Mouse (Mus musculus): ENCODE measurements at regions not wholly inside any gene's neighbourhood (a gene's known extent, or its start where the extent isn't known, plus 50 kb on each side); places are given as distances from the start of the nearest gene placed in this dataset.

DNA sequence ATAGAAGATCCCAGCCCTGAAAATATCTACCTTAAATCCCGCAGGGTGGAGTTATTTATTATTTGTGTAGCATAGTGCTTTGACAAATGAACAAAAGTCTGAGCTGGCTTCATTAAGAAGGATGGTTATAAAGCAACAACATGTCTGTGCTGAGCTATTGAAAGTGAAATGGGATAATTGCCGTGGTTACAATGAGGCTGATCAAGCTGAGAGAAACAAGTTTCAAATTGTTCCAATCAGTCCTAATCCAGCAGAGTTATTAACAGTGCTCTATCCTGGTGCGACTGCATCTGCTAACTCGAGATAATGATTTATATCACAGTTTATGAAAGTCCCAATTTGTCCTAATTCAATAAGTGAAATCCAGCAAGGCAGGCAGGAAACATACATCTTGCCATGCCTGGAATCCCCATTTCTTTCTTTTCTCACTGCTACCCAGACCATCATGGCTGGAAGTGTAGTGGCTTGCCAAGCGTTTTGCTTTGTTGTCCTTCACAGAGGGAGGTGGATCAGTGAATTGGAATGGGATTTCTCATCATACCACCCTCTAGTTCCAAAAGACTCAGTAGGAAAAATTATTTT is 787.2 kb downstream of the Tlr4 start:
- intact Hi-C loops (cut with DNase I) = no loop called here

DNA sequence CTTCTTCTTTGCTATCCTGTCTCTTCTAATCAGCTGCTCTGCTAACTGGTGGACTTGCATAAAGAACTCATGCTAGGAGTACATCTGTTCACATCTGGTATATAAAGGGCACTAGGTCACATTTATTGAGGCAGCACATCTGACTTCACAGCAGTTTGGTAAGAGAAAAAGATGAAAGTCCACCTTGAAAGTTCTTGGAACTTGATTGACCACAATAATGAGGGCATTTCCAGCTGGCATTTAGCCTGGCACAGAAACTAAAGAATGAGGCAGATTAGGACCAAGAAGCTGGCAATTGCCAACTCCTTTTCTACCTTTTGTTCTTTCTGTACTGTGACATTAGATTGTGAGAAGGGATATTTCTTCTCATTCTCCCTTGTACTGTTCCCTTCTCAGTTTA is 799.3 kb downstream of the Tlr4 start:
- DNase-seq (ENCODE audit: low spot score in 2 of 2) = no peak
- intact Hi-C loops (cut with DNase I) = no loop called here

More for the DNA sequence above, 787.2 kb downstream of the Tlr4 start:
- no peak for DNase-seq (ENCODE audit: low spot score in 2 of 2)

DNA sequence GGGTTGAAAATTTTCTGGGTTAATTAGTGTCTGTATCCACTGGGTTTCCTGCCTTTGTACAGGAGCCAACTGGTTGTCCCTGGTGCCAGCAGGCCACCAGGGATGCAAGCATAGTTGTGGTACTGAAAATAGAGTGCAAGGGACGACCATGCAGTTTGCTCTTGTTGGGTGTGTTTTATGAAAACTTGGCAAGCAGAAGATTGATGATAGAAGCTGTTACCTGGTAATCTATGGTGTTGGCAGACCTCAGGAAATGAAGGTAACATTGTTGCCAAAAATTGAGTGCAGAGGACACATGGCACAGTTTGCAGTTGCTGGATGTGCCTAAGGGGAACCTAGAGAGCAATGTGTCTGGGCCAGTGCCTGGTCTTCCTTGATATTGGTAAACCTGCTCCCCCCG is 818.7 kb downstream of the Tlr4 start:
- intact Hi-C loops (cut with DNase I) = no loop called here
- no peak for DNase-seq (ENCODE audit: low spot score in 2 of 2)

DNA sequence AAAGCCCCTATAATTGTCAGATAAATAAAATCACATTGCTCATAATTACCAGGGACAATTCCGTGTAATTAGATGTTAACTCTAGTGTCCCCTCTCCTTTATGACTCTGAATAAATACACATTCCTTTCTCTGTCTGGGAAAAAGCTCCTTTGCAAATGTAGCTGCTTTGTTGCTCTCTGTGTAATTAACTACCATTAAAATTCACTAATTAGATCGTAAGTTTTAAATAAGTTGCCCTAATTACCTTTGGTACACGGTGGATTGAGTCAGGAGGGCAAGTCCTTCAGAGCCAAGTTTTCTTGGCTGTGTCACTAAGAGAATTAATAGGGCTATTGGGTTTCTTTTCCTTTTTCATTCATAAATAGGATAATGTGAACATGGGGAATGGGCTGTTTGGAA is 834.7 kb downstream of the Tlr4 start:
- intact Hi-C loops (cut with DNase I) = no loop called here
- DNase-seq (ENCODE audit: low spot score in 2 of 2) = no peak

DNA sequence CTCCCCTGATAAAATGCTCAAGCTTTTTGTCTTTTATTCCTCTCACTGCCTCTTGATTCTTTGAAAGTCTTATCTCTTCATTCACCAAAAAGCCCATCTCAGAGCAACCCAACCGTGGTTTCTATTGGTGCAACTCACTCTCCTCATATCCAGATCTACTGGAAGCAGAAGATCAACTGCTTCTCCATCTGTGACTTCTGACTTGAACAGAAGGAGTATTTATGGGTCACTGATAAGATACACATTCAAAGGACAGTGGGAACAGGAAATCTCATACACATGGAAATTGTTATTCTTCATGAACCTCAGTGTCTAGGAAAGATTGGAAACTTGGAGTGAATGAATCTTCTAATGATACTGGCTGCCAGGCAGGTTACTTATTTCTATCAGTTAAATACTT is 846.6 kb downstream of the Tlr4 start:
- intact Hi-C loops (cut with DNase I) = no loop called here
- DNase-seq (ENCODE audit: low spot score in 2 of 2) = no peak

DNA sequence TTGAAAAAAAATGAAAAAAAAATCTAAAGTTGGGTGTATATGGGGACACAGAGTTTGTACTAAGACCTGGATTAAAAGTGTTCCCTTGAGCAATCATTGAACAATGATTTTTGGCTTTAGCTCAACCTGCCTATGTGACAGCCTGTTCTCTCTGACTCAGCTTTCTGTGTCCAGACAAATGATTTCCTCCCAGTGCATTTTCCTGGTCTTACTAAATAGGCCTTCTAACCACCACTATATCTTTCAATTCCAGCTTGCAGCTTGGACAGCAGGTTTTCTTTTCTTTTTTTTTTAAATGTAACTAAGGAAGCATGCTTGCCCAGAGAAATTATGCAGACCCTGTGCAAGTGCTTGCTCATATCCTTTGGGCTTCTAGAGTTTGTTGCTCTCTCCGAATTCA is 850.2 kb downstream of the Tlr4 start:
- intact Hi-C loops (cut with DNase I) = no loop called here
- DNase-seq (ENCODE audit: low spot score in 2 of 2) = no peak

DNA sequence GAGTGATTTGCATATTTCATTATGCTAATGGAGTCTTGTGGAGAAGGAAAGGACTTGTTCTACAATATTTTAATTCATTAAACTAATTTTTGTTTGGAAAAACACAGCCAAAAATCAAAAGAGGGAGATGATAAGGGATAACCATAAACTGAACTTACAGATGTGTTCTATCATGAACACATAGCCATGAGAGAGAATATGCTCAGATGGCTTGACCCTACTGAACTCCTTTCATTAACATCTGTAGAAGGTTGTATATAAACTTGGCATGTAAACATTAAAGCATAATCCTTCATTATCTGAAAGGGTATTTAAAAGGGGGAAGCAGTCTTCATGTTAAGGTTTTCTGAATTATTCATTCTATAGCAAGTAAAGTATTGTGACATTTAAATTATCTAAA is 871.1 kb downstream of the Tlr4 start:
- DNase-seq (ENCODE audit: low spot score in 2 of 2) = no peak
- intact Hi-C loops (cut with DNase I) = no loop called here

Small RNAs in the stretch of these regions (microRNA-seq; reads per million reads assigned to microRNA genes)
- gene Gm44497 = 0 reads per million in 2 experiments
